Mouse (Mus musculus) brain, embryonic 14.5 days (tissue): ENCODE results near the gene Hip1. TPM values are rescaled to one million over a fixed set of nuclear protein-coding genes. Genes with fewer than 3 reads are reported as not detected.

Experiments used
- DNase-seq: peaks from one replicate; pipeline ENCODE4 v3.0.0-alpha.2; 2011; ENCODE audit warnings: low read depth
- CTCF ChIP-seq: fragments of 200-500 bp; IDR thresholded peaks from 2 replicates; pipeline ENCODE4 v1.5.1; 2012; ENCODE audit warnings: inconsistent platforms, mild to moderate bottlenecking, moderate library complexity, borderline replicate concordance; ENCODE audit not compliant: insufficient read depth, insufficient read length; ENCODE audit errors: extremely low read depth
- POLR2A ChIP-seq: fragments of 200-500 bp; IDR thresholded peaks from 2 replicates; pipeline ENCODE4 v1.6.1; 2012; ENCODE audit warnings: mild to moderate bottlenecking, inconsistent platforms, borderline replicate concordance; ENCODE audit not compliant: poor library complexity, insufficient read depth, insufficient read length, severe bottlenecking; ENCODE audit errors: extremely low read depth
- polyA plus RNA-seq: library from polyadenylated mRNA; depleted of rRNA; stranded (reverse); fragments of >200 nt; gene quantifications from 2 replicates; pipeline ENCODE4 v1.2.3, GENCODE M21; 2012

The Hip1 gene
- polyA plus RNA-seq, 1 experiment: 58.5 TPM

DNA sequence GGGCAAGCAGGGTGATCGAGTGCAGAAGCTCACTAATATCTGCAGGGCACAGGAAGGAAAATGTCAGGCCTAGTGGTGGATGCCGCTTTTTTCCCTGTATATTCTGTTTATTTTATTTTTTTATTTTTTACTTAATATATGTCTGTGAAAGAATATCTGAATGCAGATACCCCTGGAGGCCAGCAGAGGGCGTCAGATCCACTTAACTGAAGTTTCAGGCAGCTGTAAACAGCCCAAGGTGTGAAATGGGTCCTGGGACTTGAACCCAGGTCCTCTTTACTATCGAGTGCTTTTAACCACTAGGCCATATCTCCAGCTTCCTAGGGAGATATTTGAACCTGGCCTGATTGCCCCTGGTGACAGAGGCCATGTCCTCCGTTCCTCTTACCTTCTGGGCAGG, 116.1 kb downstream of the Hip1 start:
- TF ChIP-seq POLR2A: no peak
- peak; percentile 58; the same call in 1 of the 2 replicates for TF ChIP-seq CTCF
- DNase-seq: peak; percentile 23

DNA sequence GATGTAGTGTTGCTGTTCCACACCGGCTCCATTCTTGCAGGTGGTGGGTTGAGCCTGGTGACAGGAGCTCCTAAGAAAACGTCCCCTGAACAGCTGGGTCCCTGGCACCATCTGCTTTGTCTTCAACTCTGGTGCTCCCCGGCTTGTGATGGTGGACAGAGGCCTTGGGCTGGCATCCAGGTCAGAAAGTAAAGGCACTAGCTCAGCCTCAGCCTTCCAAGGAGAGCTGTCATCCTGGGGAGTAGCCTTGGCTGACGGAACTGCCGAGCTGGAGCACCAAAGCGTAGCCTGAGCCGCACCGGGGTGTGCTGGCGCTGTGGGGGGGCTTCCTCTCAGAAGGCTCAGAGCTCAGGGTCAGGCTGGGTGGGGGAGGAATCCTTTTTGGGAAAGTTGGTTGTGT, 134.7 kb downstream of the Hip1 start:
- TF ChIP-seq CTCF (no peak), POLR2A (no peak)
- DNase-seq: no peak

DNA sequence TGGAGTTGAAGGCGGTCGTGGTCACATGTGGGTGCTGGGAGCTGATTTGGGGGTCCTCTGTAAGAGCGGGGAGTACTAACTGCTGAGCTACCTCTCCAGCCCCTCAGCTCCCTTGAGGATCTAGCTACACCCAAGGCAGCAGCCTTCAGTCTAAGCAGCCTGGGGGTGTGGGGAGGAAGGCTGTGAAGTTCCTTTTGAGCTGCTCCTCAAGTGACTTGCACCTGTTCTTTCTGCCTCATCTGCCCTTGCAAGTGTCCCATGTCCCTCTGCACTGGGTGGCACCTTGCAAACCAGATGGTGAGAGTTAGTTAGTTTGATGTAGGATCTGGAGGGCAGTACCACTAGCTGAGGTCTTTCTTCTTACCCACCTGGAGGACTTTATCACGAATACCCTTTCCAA, 136.8 kb downstream of the Hip1 start:
- TF ChIP-seq CTCF (no peak), POLR2A (no peak)
- no peak for DNase-seq

DNA sequence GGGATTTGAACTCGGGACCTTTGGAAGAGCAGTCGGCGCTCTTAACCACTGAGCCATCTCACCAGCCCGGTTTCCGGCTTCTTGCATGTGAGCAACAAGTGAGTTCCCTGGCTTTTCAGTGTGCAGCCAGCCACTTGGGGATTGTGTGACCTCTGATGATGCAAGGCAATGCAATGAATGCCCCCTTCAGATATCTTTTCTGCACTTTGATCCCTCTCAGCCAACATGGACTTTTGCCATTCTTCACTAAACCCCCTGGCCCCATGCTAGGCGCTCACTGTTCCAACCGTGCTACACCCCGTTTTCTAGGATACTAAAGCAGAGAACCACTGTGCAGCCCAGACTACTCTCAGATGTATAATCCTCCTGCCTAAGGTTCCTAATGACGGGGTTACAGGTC, 139.5 kb downstream of the Hip1 start:
- no peak for DNase-seq
- TF ChIP-seq POLR2A: no peak
- TF ChIP-seq CTCF: no peak

DNA sequence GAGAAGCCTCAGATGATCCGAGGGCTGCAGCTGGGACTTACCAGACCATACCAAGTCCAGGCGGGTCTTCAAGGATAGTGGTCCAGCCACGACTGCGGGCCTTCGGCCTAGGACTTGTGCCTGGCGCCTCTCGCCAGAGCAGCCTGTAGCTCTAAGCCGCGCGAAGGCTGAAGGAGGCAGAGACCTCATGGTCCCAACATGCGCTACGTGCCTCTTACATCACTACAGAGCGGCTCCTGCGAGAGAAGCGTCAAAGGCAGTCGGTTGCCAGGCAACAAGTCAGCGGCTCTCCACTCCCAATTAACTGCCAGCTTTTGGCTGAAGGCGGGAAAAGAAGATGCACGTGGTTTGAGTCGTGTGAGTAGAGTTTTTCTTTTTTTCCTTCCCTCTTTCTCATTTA, 140.3 kb downstream of the Hip1 start:
- TF ChIP-seq CTCF: no peak
- TF ChIP-seq POLR2A: no peak

DNA sequence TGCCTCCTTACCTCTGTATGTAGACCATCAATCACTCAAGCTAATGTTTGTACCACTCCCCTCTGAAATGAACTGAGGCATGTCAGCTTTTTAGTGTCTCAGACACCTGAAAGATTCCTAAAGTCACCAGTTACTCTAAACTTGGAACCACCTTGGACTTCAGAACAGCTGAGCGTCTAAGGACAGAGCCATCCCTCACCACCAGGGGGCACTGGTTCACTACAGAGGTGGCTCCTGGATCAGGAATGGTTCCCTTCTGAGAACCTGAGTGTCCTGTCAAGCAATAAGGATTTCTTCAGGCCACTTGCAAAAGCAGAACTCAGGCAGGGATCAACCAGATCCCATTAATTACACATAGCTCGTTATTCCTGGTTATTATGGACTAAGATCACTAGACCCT, 144.7 kb downstream of the Hip1 start:
- peak; percentile 84 for DNase-seq
- TF ChIP-seq POLR2A (no peak), CTCF (peak; percentile 92)

More for the DNA sequence above, 140.3 kb downstream of the Hip1 start:
- peak; percentile 86 for DNase-seq

DNA sequence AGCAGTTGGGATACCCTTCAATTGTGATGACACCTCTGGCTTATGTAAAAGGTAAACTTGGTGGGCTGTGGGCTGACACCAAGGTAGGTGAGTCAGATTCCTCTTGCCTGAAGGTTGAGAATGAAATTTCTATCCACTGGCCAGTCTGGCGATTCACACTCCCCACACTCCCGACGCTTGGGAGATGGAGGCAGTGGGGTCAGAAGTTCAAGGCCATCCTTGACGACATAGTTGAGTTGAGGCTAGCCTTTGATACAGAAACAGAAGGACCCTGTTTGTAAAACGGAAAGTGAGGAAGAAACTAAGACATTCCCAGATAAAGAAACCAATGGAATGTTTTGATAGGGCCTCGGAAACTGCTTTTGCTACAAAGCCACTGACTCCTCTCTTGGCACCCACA, 145.5 kb downstream of the Hip1 start:
- DNase-seq: no peak

DNA sequence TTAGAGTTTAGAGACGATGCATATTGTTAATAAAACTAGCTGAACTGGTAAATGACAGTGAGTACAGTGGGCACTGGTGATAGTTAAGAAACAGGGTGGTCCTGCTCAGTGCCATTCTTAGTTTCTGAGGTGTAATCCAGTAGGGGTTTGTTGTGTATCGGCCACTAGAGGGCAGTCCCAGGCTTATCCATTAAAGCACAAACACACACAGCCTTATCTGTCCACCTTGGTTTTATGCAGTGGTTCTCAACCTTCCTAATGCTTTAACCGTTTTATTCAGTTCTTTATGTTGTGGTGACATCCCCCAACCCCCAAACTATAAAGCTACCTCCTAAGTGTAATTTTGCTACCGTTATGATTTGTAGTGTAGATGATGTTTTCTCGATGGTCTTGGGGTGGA, 149.1 kb downstream of the Hip1 start:
- DNase-seq: peak; percentile 75

More for the DNA sequence above, 145.5 kb downstream of the Hip1 start:
- TF ChIP-seq POLR2A (no peak), CTCF (no peak)

DNA sequence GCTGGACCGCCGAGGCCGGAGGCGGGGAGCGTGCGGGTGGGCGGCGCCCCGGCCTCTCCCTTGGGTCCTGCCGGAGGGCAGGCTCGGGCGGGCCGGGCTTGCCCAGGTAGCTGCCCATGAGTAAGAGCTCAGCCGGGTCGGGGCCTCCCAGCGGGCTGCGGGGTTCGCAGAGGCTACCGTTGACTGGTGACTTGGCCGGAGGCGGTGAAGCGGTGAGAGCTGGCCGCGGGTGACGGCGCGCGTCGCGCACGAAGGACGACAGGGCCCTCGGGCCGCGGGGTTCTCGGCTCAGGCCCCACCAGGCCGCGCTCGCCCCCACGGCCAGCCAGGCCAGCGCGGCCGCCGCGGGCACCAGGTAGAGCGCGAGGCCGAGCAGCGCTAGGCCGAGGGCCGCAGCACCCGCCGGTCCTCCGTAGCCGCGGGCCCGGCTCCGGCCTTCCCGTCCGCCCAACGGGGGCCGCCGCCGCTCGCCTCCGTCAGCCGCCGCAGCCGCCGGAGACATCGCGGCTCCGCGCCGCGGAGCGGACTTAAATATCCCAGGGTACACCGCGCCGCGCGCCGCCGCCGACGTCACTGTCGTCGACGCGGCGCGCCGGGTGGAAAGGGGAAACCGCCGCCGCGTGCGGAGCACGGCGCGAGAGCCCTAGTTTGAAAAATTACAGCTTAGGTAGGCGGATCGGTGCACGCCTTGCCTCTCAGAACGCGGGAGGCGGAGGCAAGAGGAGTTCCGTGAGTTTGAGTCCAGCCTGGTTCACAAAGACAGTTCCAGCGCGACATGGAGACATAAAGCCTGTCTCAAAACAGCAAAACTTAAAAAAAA, 150.7 kb downstream of the Hip1 start, which contains the start of gene Pom121:
Gene Pom121 (minus strand): TSS at position 543 of the 820 bp plus-strand sequence.
- peak; percentile 96 for TF ChIP-seq POLR2A
- TF ChIP-seq CTCF: no peak

More for the DNA sequence above, 149.1 kb downstream of the Hip1 start:
- peak; percentile 64; the same call in 1 of the 2 replicates for TF ChIP-seq CTCF
- TF ChIP-seq POLR2A: no peak

DNA sequence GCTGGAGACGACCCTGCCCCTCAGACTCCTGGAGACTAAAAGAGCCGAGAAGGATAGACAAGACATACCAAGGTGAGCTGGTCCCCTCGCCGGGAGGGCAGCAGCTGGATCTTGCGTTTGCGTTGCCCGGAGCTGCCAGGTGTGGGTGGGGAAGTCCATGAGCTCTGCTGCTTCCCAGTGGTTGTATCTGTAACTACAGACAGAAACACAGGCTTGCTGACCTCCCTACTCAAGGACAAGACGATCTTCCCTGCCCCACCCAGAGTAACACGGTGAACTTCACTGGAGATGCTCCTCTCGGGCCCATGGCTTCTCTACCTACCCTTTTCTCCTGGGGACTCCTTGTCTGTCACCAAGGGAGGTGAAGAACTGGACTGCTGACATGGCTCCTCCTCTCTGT, 161.1 kb downstream of the Hip1 start:
- DNase-seq: no peak
- TF ChIP-seq POLR2A (no peak), CTCF (no peak)

More for the DNA sequence above, 150.7 kb downstream of the Hip1 start, which contains the start of gene Pom121:
- peak; percentile 95 for DNase-seq

DNA sequence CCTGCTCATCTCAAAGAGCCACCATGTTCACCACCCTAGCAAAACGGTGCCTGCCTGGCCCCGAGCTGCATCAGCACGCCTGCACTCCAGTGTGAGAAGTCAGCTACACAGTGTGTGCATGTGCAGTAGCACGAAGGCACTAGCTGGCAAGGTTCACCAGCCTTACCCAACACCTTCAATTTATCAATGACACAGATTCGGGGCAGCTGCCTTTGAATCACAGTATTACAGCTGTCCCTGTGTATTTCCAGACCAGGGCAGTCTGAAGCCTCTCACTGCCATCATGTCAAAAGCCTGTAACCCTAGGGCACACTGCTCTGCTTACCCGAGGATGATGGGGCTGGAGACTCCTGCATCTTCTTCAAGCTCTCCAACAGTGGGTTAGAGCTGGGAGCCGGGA, 162.2 kb downstream of the Hip1 start:
- DNase-seq: no peak
- TF ChIP-seq CTCF (no peak), POLR2A (no peak)
